Mouse (Mus musculus): ENCODE measurements around the gene Pcsk6. TPM values are rescaled to one million over a fixed set of nuclear protein-coding genes. Genes with fewer than 3 reads are reported as not detected.

Pcsk6 gene
- total and polyA plus RNA-seq, 2 experiments from 2014 or later, result 2.1 to 13.0 TPM

DNA sequence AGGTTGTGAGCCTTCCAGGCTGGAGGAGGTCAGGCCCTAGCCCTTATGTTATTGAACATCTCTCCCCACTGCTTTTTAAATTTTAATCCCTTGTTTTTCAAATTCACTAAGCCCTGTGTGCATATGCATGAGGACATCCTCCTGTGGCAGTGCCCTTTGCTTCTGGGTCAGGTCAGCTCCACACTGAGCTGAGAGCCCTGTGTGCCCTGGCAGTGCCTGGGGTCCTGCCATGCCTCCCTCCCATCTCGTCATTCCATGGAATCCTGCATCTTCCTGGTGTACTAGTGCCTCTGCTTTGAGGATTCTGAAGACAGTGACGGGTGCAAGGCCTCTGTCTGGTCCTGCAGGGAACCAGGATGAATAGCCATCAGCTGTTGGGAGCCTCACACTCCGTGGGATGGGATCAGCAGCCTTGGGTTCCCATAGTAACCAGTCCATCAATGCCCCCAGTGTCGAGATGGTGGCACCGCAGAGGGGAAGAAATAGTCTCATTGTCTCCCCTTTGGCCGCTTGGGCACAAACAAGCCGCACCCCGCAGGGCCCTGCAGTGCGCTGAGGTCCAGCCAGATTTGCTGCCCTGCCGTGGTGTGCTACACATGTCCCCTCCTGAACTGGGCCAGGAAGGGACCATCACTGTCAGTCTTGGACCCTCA is 9.5 kb downstream of the Pcsk6 start:
- Histone ChIP-seq H3K9ac (replicated peaks; ENCODE audit: low read length) (0 out of 2 replicates have a peak overlapping the region, but pooled peaks have one; percentile 5), H3K27ac (peak overlapping the region; percentile 64; the same call in 1 of the 2 replicates), H3K4me2 (ENCODE audit: low read depth, low read length) (no peak overlapping the region), H3K4me3 (ENCODE audit: low read length) (no peak overlapping the region), H3K9me3 (ENCODE audit: low read length) (no peaks in the 10 kb centered on the region), H3K4me1 (ENCODE audit: insufficient read depth, low read length) (peaks cover 11% of the 10 kb centered on the region), H3K27me3 (ENCODE audit: insufficient read depth, low read length) (no peaks in the 10 kb centered on the region), H3K36me3 (ENCODE audit: insufficient read depth, low read length) (no peaks in the 10 kb centered on the region)
- peak; percentile 83 for DNase-seq (ENCODE audit: low spot score)
- TF ChIP-seq CTCF (IDR thresholded peaks at IDR 0.05; ENCODE audit: low read depth), result peak; percentile 59
- ATAC-seq, result peak; percentile 93
- 10% methylated on average over 10 of the region's 10 CpGs for WGBS

DNA sequence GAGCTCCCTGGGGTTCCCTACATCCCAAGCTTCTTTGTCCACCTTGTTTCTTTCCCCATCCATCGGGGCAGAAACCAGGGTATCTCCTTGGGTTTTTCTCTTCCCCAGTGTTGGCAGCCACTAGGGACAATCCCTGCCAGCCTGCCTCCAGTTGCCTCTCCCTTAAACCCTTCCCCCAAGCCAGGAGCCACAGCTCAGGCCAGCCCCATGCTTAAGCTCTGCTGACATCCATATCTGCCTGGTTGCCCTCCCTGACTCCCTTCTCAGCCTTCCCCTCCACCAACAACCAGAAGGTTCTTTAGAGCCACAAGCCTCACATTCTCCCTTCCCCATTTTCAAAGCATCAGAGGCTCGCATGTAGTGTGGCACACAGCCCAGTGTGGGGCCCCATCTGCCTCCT is 10.3 kb downstream of the Pcsk6 start:
- Histone ChIP-seq H3K4me2 (ENCODE audit: low read depth, low read length) (no peak overlapping the region), H3K27ac (peak overlapping the region; percentile 64; the same call in 1 of the 2 replicates), H3K4me1 (ENCODE audit: insufficient read depth, low read length) (peaks cover 11% of the 10 kb centered on the region), H3K9ac (replicated peaks; ENCODE audit: low read length) (no peak overlapping the region), H3K27me3 (ENCODE audit: insufficient read depth, low read length) (no peaks in the 10 kb centered on the region), H3K36me3 (ENCODE audit: insufficient read depth, low read length) (no peaks in the 10 kb centered on the region), H3K9me3 (ENCODE audit: low read length) (no peaks in the 10 kb centered on the region), H3K4me3 (ENCODE audit: low read length) (no peak overlapping the region)
- TF ChIP-seq CTCF (IDR thresholded peaks at IDR 0.05; ENCODE audit: low read depth), result no peak
- WGBS, result 36% methylated on average over 2 of the region's 2 CpGs
- DNase-seq (ENCODE audit: low spot score), result no peak
- ATAC-seq, result no peak

DNA sequence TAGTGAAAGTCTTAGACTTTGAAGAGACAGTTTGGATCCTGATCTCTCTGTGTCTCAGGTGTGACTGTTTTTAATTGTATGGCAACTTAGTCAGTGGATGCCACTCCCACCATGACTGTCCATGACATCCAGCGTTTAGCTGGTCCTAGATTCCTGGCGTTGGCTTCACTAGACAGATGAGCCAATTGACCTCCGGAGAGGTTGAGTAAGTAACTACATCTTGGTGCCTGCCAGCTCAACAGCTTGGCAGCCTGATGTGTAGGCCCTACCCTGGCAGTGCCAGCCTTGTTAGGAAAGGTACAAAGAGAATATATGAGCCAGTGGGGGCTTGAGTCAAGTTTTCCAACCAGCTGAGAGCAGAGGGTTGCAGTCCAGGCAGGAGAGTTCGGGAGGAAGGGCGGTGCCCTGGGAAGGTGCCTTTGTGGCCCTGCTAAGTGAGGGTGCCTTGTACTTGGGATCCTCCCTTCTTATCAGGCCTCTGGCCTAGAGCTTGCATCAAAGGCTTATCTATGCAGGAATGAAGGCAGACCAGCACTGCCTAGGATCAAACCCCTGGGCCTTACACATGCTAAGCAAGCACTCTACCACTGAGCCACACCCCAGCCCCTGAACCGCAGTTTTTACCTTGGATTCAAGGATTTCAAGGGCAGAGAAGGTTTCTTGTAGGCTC is 11.8 kb downstream of the Pcsk6 start:
- ATAC-seq, result no peak
- Histone ChIP-seq H3K9ac (replicated peaks; ENCODE audit: low read length) (no peak overlapping the region), H3K9me3 (ENCODE audit: low read length) (no peaks in the 10 kb centered on the region), H3K27me3 (ENCODE audit: insufficient read depth, low read length) (no peaks in the 10 kb centered on the region), H3K4me3 (ENCODE audit: low read length) (no peak overlapping the region), H3K4me2 (ENCODE audit: low read depth, low read length) (no peak overlapping the region), H3K4me1 (ENCODE audit: insufficient read depth, low read length) (peaks cover 11% of the 10 kb centered on the region), H3K27ac (no peak overlapping the region), H3K36me3 (ENCODE audit: insufficient read depth, low read length) (no peaks in the 10 kb centered on the region)
- 77% methylated on average over 6 of the region's 6 CpGs for WGBS
- no peak for DNase-seq (ENCODE audit: low spot score)
- TF ChIP-seq CTCF (IDR thresholded peaks at IDR 0.05; ENCODE audit: low read depth), result no peak

DNA sequence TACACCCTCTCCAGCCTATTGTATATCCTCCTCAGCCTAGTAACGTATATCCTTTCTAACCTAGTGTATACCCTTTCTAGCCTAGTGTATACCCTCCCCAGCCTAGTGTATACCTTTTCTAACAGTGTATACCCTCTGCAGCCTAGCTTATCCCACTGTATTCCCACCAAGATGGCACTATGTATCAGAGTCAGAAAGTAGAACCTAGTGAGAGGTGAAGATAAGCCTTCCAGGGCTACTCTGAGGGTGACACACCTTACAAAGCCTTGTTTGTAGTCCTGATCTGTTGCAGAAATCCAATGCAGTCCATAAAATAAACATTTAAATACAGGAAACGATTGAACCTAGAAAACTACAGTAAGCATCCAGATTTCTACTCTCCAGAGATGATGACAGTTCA is 12.4 kb downstream of the Pcsk6 start:
- no peak for TF ChIP-seq CTCF (IDR thresholded peaks at IDR 0.05; ENCODE audit: low read depth)
- H3K27me3 ChIP-seq (ENCODE audit: insufficient read depth, low read length), result no peaks in the 10 kb centered on the region
- ATAC-seq, result no peak
- H3K9me3 ChIP-seq (ENCODE audit: low read length), result no peaks in the 10 kb centered on the region
- H3K36me3 ChIP-seq (ENCODE audit: insufficient read depth, low read length), result no peaks in the 10 kb centered on the region
- H3K9ac ChIP-seq (replicated peaks; ENCODE audit: low read length), result no peak overlapping the region
- DNase-seq (ENCODE audit: low spot score), result no peak
- no peak overlapping the region for H3K4me2 ChIP-seq (ENCODE audit: low read depth, low read length)
- H3K4me3 ChIP-seq (ENCODE audit: low read length), result no peak overlapping the region
- H3K27ac ChIP-seq, result no peak overlapping the region
- peaks cover 11% of the 10 kb centered on the region for H3K4me1 ChIP-seq (ENCODE audit: insufficient read depth, low read length)
- WGBS, result 95% methylated on average over 2 of the region's 2 CpGs

DNA sequence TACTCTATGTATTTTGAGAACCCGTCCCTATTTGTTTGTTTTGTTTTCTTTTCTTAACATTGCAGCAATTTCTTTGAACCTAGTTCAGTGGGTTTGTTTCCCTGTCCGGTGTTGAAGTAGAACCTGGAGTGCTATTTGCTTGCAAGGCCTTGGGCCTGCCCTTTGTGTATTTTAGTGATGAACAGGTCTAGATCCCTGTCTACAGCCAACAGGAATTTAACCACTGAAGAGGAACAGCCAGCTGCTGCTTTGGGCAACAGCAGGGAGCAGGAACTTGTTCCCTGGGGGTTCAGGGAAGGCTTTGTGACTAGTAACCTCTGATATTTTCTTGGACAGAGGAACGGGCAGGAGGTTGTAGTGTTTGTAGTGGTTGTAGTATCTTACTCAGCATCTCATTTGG is 15.1 kb downstream of the Pcsk6 start:
- no peak for TF ChIP-seq CTCF (IDR thresholded peaks at IDR 0.05; ENCODE audit: low read depth)
- H3K4me1 ChIP-seq (ENCODE audit: insufficient read depth, low read length), result peaks cover 4% of the 10 kb centered on the region
- H3K27me3 ChIP-seq (ENCODE audit: insufficient read depth, low read length), result no peaks in the 10 kb centered on the region
- H3K4me2 ChIP-seq (ENCODE audit: low read depth, low read length), result no peak overlapping the region
- no peak overlapping the region for H3K4me3 ChIP-seq (ENCODE audit: low read length)
- no peaks in the 10 kb centered on the region for H3K36me3 ChIP-seq (ENCODE audit: insufficient read depth, low read length)
- H3K27ac ChIP-seq, result no peak overlapping the region
- no peak overlapping the region for H3K9ac ChIP-seq (replicated peaks; ENCODE audit: low read length)
- 81% methylated on average over 3 of the region's 3 CpGs for WGBS
- H3K9me3 ChIP-seq (ENCODE audit: low read length), result no peaks in the 10 kb centered on the region
- ATAC-seq, result no peak
- DNase-seq (ENCODE audit: low spot score), result no peak

DNA sequence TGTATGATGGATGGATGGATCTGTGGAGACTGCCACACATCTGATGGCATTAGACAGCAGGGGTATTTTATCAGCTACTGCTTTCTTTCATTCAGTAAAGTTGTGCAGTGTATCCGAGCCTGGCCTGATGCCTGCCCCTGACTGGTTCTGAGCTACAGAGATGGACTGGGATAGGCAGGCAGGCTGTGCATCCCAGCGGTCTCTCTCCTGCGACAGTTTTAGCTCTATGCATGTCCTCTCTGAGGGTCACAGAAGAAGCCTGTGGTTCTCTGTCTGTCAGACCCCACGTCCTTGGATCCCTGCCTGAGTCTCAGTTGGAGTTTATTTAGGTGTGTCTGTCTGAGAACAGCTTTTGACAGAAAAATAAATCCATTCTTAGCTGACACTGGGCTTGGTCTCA is 16.7 kb downstream of the Pcsk6 start:
- DNase-seq (ENCODE audit: low spot score), result no peak
- ATAC-seq, result no peak
- Histone ChIP-seq H3K9me3 (ENCODE audit: low read length) (no peaks in the 10 kb centered on the region), H3K36me3 (ENCODE audit: insufficient read depth, low read length) (no peaks in the 10 kb centered on the region), H3K4me3 (ENCODE audit: low read length) (no peak overlapping the region), H3K9ac (replicated peaks; ENCODE audit: low read length) (no peak overlapping the region), H3K4me1 (ENCODE audit: insufficient read depth, low read length) (0 out of 2 replicates have a peak, but pooled peaks cover 3% of the 10 kb centered on the region), H3K4me2 (ENCODE audit: low read depth, low read length) (no peak overlapping the region), H3K27ac (no peak overlapping the region), H3K27me3 (ENCODE audit: insufficient read depth, low read length) (no peaks in the 10 kb centered on the region)
- TF ChIP-seq CTCF (IDR thresholded peaks at IDR 0.05; ENCODE audit: low read depth), result no peak
- 33% methylated on average over 4 of the region's 4 CpGs for WGBS

DNA sequence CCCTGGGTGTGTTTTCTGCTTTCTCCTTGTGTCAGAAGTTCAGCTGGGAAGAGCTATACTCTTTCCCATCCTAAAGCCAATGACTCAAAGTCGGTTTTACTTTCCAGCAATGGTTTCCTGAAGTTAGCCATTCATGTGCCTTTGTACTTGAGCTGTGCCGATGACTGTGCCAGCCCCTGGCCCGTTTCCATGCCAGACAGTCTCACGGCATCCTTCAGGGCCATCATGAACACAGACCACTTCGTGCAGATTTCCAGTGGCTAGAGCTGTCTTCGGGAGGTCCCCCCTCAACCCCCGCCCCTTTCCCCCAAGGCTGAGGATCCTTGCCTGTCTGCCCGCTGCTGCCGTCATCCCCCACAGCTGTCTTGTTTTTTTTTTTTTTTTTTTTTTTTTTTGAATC is 17.8 kb downstream of the Pcsk6 start:
- Histone ChIP-seq H3K9ac (replicated peaks; ENCODE audit: low read length) (no peak overlapping the region), H3K27me3 (ENCODE audit: insufficient read depth, low read length) (no peaks in the 10 kb centered on the region), H3K36me3 (ENCODE audit: insufficient read depth, low read length) (no peaks in the 10 kb centered on the region), H3K4me3 (ENCODE audit: low read length) (no peak overlapping the region), H3K4me2 (ENCODE audit: low read depth, low read length) (no peak overlapping the region), H3K9me3 (ENCODE audit: low read length) (no peaks in the 10 kb centered on the region), H3K4me1 (ENCODE audit: insufficient read depth, low read length) (0 out of 2 replicates have a peak, but pooled peaks cover 3% of the 10 kb centered on the region), H3K27ac (no peak overlapping the region)
- 34% methylated on average over 9 of the region's 9 CpGs for WGBS
- DNase-seq (ENCODE audit: low spot score), result peak; percentile 57
- peak; percentile 76 for ATAC-seq
- no peak for TF ChIP-seq CTCF (IDR thresholded peaks at IDR 0.05; ENCODE audit: low read depth)

Data from hindbrain, postnatal 0 days (tissue).